Comparison of ENCODE assay signal across 26 mouse cellular contexts in genomic region chr17:88196322-88196721, GRCm38 (mm10).
DNase-seq lines count a peak whose midpoint lies in the region; ATAC-seq and TF ChIP-seq lines count a peak whose summit lies in the region.
"Had no signal": no experiment of that assay in that cellular context is flagged by ENCODE, and none has a peak within 500 bp of the region (broad histone marks: within the 10 kb centered on the region; RNA-seq: fewer than 3 reads in every experiment).

No protein-coding gene starts in this region.

- TF ChIP-seq EP300 in liver, postnatal 0 days (IDR thresholded peaks at IDR 0.05; ENCODE audit: low read depth), result no peak

- H3K4me1 ChIP-seq in neural tube, embryonic 13.5 days (replicated peaks), result 0 out of 2 replicates have a peak, but pooled peaks cover 3% of the 10 kb centered on the region
- H3K4me1 ChIP-seq in neural tube, embryonic 14.5 days (ENCODE audit: control insufficient read depth, insufficient read depth, low read length), result no peaks in the 10 kb centered on the region
- H3K4me1 ChIP-seq in liver, postnatal 0 days (ENCODE audit: insufficient read depth), result 0 out of 2 replicates have a peak, but pooled peaks cover 3% of the 10 kb centered on the region
- H3K4me1 ChIP-seq: embryonic facial prominence, embryonic 12.5 days; forebrain, embryonic 10.5 days; forebrain, embryonic 15.5 days; heart, embryonic 10.5 days; heart, embryonic 15.5 days; hindbrain, embryonic 12.5 days; limb, embryonic 12.5 days; stomach, embryonic 15.5 days had no signal

- no peak for DNase-seq in gastrocnemius, adult 2 months
- DNase-seq in gastrocnemius, postnatal 25 days, result no peak
- no peak for DNase-seq in neural tube, embryonic 10.5 days (ENCODE audit: extremely low spot score, low spot score)
- DNase-seq in spleen, postnatal 14 days (ENCODE audit: low spot score in 2 of 2), result no peak
- DNase-seq in liver, postnatal 0 days, result no peak
- DNase-seq: adrenal gland, postnatal 25 days; cerebellum, adult 8-10 months; cerebellum, postnatal 36 days; embryo, embryonic 11 days; gastrocnemius, postnatal 10 days; kidney, adult 11 months; kidney, postnatal 14 days; lung, postnatal 36 days; right cerebral cortex, postnatal 14 days had no signal

- 59% methylated on average over 1 of the region's 1 CpGs for WGBS in neural tube, embryonic 13.5 days
- WGBS in neural tube, embryonic 14.5 days, result 60% methylated on average over 1 of the region's 1 CpGs
- 65% methylated on average over 1 of the region's 1 CpGs for WGBS in liver, postnatal 0 days (ENCODE audit: insufficient replicate concordance)

- H3K4me2 ChIP-seq in neural tube, embryonic 13.5 days, result no peak overlapping the region
- no peak overlapping the region for H3K4me2 ChIP-seq in neural tube, embryonic 14.5 days (ENCODE audit: low read depth, low read length)
- H3K4me2 ChIP-seq in liver, postnatal 0 days (ENCODE audit: low read depth, low read length), result no peak overlapping the region
- H3K4me2 ChIP-seq: embryonic facial prominence, embryonic 12.5 days; forebrain, embryonic 15.5 days; heart, embryonic 15.5 days; hindbrain, embryonic 12.5 days; limb, embryonic 12.5 days; liver, embryonic 11.5 days; midbrain, embryonic 11.5 days; stomach, embryonic 15.5 days had no signal

- TF ChIP-seq CTCF in gastrocnemius, adult 2 months (IDR thresholded peaks at IDR 0.05), result no peak
- no peak for TF ChIP-seq CTCF in liver, postnatal 0 days (IDR thresholded peaks at IDR 0.05; ENCODE audit: low read depth)

- H3K9ac ChIP-seq in neural tube, embryonic 13.5 days, result no peak overlapping the region
- H3K9ac ChIP-seq in neural tube, embryonic 14.5 days (replicated peaks; ENCODE audit: low read depth, low read length), result no peak overlapping the region
- no peak overlapping the region for H3K9ac ChIP-seq in liver, postnatal 0 days (replicated peaks)
- H3K9ac ChIP-seq: embryonic facial prominence, embryonic 12.5 days; forebrain, embryonic 15.5 days; heart, embryonic 15.5 days; hindbrain, embryonic 12.5 days; limb, embryonic 12.5 days; stomach, embryonic 15.5 days had no signal

- H3K27ac ChIP-seq in gastrocnemius, adult 2 months, result peak overlapping the region; percentile 25
- peak overlapping the region; percentile 52 for H3K27ac ChIP-seq in neural tube, embryonic 13.5 days (replicated peaks)
- H3K27ac ChIP-seq in neural tube, embryonic 14.5 days (ENCODE audit: low read depth, low read length), result peak overlapping the region; percentile 35; the same call in 1 of the 2 replicates
- H3K27ac ChIP-seq in liver, postnatal 0 days (ENCODE audit: low read depth), result no peak overlapping the region
- H3K27ac ChIP-seq: embryonic facial prominence, embryonic 12.5 days; forebrain, embryonic 10.5 days; forebrain, embryonic 15.5 days; heart, embryonic 10.5 days; heart, embryonic 15.5 days; hindbrain, embryonic 12.5 days; limb, embryonic 12.5 days; stomach, embryonic 15.5 days had no signal

- no peaks in the 10 kb centered on the region for H3K36me3 ChIP-seq in neural tube, embryonic 13.5 days
- no peaks in the 10 kb centered on the region for H3K36me3 ChIP-seq in neural tube, embryonic 14.5 days (ENCODE audit: control insufficient read depth, insufficient read depth, low read length)
- H3K36me3 ChIP-seq in liver, postnatal 0 days (replicated peaks; ENCODE audit: insufficient read depth, low read length), result no peaks in the 10 kb centered on the region
- H3K36me3 ChIP-seq: embryonic facial prominence, embryonic 12.5 days; forebrain, embryonic 10.5 days; forebrain, embryonic 15.5 days; heart, embryonic 10.5 days; heart, embryonic 15.5 days; hindbrain, embryonic 12.5 days; limb, embryonic 12.5 days; stomach, embryonic 15.5 days had no signal

- no peaks in the 10 kb centered on the region for H3K27me3 ChIP-seq in neural tube, embryonic 13.5 days
- H3K27me3 ChIP-seq in neural tube, embryonic 14.5 days (ENCODE audit: control insufficient read depth, insufficient read depth, low read length), result no peaks in the 10 kb centered on the region
- no peaks in the 10 kb centered on the region for H3K27me3 ChIP-seq in liver, postnatal 0 days (ENCODE audit: insufficient read depth, low read length)
- H3K27me3 ChIP-seq: embryonic facial prominence, embryonic 12.5 days; forebrain, embryonic 15.5 days; heart, embryonic 15.5 days; hindbrain, embryonic 12.5 days; limb, embryonic 12.5 days; stomach, embryonic 15.5 days had no signal

- intact Hi-C loops in gastrocnemius, adult 2 months (cut with DNase I), result no loop called here

- no peak overlapping the region for H3K4me3 ChIP-seq in gastrocnemius, adult 2 months
- H3K4me3 ChIP-seq in neural tube, embryonic 13.5 days, result no peak overlapping the region
- no peak overlapping the region for H3K4me3 ChIP-seq in neural tube, embryonic 14.5 days (ENCODE audit: low read depth, low read length)
- H3K4me3 ChIP-seq in liver, postnatal 0 days (ENCODE audit: low read depth, low read length), result no peak overlapping the region
- H3K4me3 ChIP-seq: embryonic facial prominence, embryonic 12.5 days; forebrain, embryonic 10.5 days; forebrain, embryonic 15.5 days; heart, embryonic 10.5 days; heart, embryonic 15.5 days; hindbrain, embryonic 12.5 days; limb, embryonic 12.5 days; stomach, embryonic 15.5 days had no signal

- H3K9me3 ChIP-seq in neural tube, embryonic 13.5 days, result no peaks in the 10 kb centered on the region
- no peaks in the 10 kb centered on the region for H3K9me3 ChIP-seq in neural tube, embryonic 14.5 days (ENCODE audit: control insufficient read depth, low read length)
- H3K9me3 ChIP-seq in liver, postnatal 0 days (ENCODE audit: low read length), result no peaks in the 10 kb centered on the region
- H3K9me3 ChIP-seq: embryonic facial prominence, embryonic 12.5 days; forebrain, embryonic 10.5 days; forebrain, embryonic 15.5 days; heart, embryonic 10.5 days; heart, embryonic 15.5 days; hindbrain, embryonic 12.5 days; limb, embryonic 12.5 days; stomach, embryonic 15.5 days had no signal

- peak; percentile 69 for ATAC-seq in neural tube, embryonic 13.5 days (ENCODE audit: low read depth)
- ATAC-seq in neural tube, embryonic 14.5 days (ENCODE audit: low read depth), result peak; percentile 41; the same call in 1 of the 2 replicates
- ATAC-seq in liver, postnatal 0 days, result no peak
- ATAC-seq: forebrain, embryonic 15.5 days had no signal
